Mouse (Mus musculus): ENCODE measurements at regions not wholly inside any gene's neighbourhood (a gene's known extent, or its start where the extent isn't known, plus 50 kb on each side); places are given as distances from the start of the nearest gene placed in this dataset.

- peak overlapping the region; percentile 48 for H3K4me2 ChIP-seq (ENCODE audit: insufficient read depth, low read depth, poor library complexity, severe bottlenecking)
- dilution Hi-C loops (cut with MboI; ENCODE audit: extremely low pct_ligation_motif_present, extremely low pct_unique_long_range_greater_than_20kb, low sequenced_read_pairs) (no loop called here), in situ Hi-C loops (cut with MboI; ENCODE audit: low pct_ligation_motif_present, low pct_unique_long_range_greater_than_20kb, low sequenced_read_pairs) (loop anchor here (10.0 to 25.0 kb wide), 2 partner anchors 214 to 368 kb away; partner anchors contain the start of gene Hdac7)
- peak overlapping the region; percentile 56 for H3K27ac ChIP-seq (ENCODE audit: insufficient read depth, low read depth)
- H3K79me2 ChIP-seq (replicated peaks; ENCODE audit: control insufficient read depth, extremely low read depth, insufficient read depth, poor library complexity, severe bottlenecking): no peaks in the 10 kb centered on the region
- H3K36me3 ChIP-seq (replicated peaks in 1 of 2; ENCODE audit: control insufficient read depth in 1 of 2, insufficient read depth in 1 of 2, low read length in 1 of 2): no peaks in the 10 kb centered on the region
- H3K4me3 ChIP-seq (replicated peaks in 1 of 3; ENCODE audit: low read depth in 2 of 3, low read length in 2 of 3, poor library complexity in 1 of 3): peak overlapping the region; percentile 1 to 52 (median 9)
- peak overlapping the region; percentile 28; the same call in 1 of the 2 replicates for H3K9ac ChIP-seq (ENCODE audit: insufficient read depth, low read depth)
- peaks cover 11 to 69% of the 10 kb centered on the region in 2 experiments for H3K4me1 ChIP-seq (ENCODE audit: control insufficient read depth in 1 of 2, insufficient read depth in 2 of 2)
- no peaks in the 10 kb centered on the region for H3K27me3 ChIP-seq (replicated peaks)
- DNase-seq (ENCODE audit: extremely low read depth): peak; percentile 86
- TF ChIP-seq MYC (IDR thresholded peaks at IDR 0.05; ENCODE audit: low read depth, low read length): no peak; the same call in 1 of the 2 replicates
- no peak for TF ChIP-seq ZKSCAN1 (IDR thresholded peaks at IDR 0.05; ENCODE audit: borderline replicate concordance, low read depth, low read length)
- 0 out of 2 replicates have a peak, but pooled peaks have one; percentile 55 for TF ChIP-seq TBP (conservative IDR thresholded peaks at IDR 0.05; ENCODE audit: low read depth, low read length)
- TF ChIP-seq SIN3A (IDR thresholded peaks at IDR 0.05; ENCODE audit: low read length): peak; percentile 44; the same call in 1 of the 2 replicates
- peak; percentile 57; the same call in 1 of the 2 replicates for TF ChIP-seq CHD1 (IDR thresholded peaks at IDR 0.05; ENCODE audit: low read depth, low read length)
- no peak for TF ChIP-seq BHLHE40 (IDR thresholded peaks at IDR 0.05; ENCODE audit: low read depth, low read length)
- peak; percentile 33; the same call in 1 of the 2 replicates for TF ChIP-seq TCF12 (IDR thresholded peaks at IDR 0.05; ENCODE audit: low read depth, low read length)
- TF ChIP-seq MAX (IDR thresholded peaks at IDR 0.05; ENCODE audit: low read length): peak; percentile 74
- TF ChIP-seq USF2 (conservative IDR thresholded peaks at IDR 0.05; ENCODE audit: low read depth, low read length): peak; percentile 32
- peak; percentile 29; the same call in 1 of the 2 replicates for TF ChIP-seq ETS1 (conservative IDR thresholded peaks at IDR 0.05; ENCODE audit: low read depth, low read length)
- TF ChIP-seq CTCF (conservative IDR thresholded peaks at IDR 0.05 in 1 of 2, IDR thresholded peaks at IDR 0.05 in 1 of 2; ENCODE audit: low read depth in 2 of 2, low read length in 2 of 2): no peak
- TF ChIP-seq MXI1 (IDR thresholded peaks at IDR 0.05; ENCODE audit: low read depth, low read length): peak; percentile 67
- no peak for TF ChIP-seq ZC3H11A (IDR thresholded peaks at IDR 0.05; ENCODE audit: low read depth, low read length)
- TF ChIP-seq JUN (IDR thresholded peaks at IDR 0.05; ENCODE audit: insufficient read depth, low read depth, low read length): no peak
- 0 out of 2 replicates have a peak, but pooled peaks have one; percentile 2 for TF ChIP-seq ZMIZ1 (IDR thresholded peaks at IDR 0.05; ENCODE audit: low read depth, low read length)
- peak; percentile 54 for TF ChIP-seq POLR2A (IDR thresholded peaks at IDR 0.05; ENCODE audit: low read depth, low read length)
- no peaks in the 10 kb centered on the region for H3K9me3 ChIP-seq (replicated peaks; ENCODE audit: low read length)
These were observed 221.9 kb upstream of the Amigo2 start for GRCm38 (mm10) chr15:97468732-97469683.

GRCm38 (mm10) chr15:97467781-97468485, 220.8 kb upstream of the Amigo2 start:
- Histone ChIP-seq H3K79me2 (replicated peaks; ENCODE audit: control insufficient read depth, extremely low read depth, insufficient read depth, poor library complexity, severe bottlenecking) (no peaks in the 10 kb centered on the region), H3K27me3 (replicated peaks) (no peaks in the 10 kb centered on the region), H3K4me1 (ENCODE audit: control insufficient read depth in 1 of 2, insufficient read depth in 2 of 2) (peaks cover 11 to 76% of the 10 kb centered on the region in 2 experiments), H3K4me2 (ENCODE audit: insufficient read depth, low read depth, poor library complexity, severe bottlenecking) (no peak overlapping the region), H3K36me3 (replicated peaks in 1 of 2; ENCODE audit: control insufficient read depth in 1 of 2, insufficient read depth in 1 of 2, low read length in 1 of 2) (no peaks in the 10 kb centered on the region), H3K4me3 (replicated peaks in 1 of 3; ENCODE audit: low read depth in 2 of 3, low read length in 2 of 3, poor library complexity in 1 of 3) (no peak overlapping the region), H3K9me3 (replicated peaks; ENCODE audit: low read length) (no peaks in the 10 kb centered on the region), H3K9ac (ENCODE audit: insufficient read depth, low read depth) (no peak overlapping the region), H3K27ac (ENCODE audit: insufficient read depth, low read depth) (no peak overlapping the region)
- no peak for DNase-seq (ENCODE audit: extremely low read depth)
- dilution Hi-C loops (cut with MboI; ENCODE audit: extremely low pct_ligation_motif_present, extremely low pct_unique_long_range_greater_than_20kb, low sequenced_read_pairs) (no loop called here), in situ Hi-C loops (cut with MboI; ENCODE audit: low pct_ligation_motif_present, low pct_unique_long_range_greater_than_20kb, low sequenced_read_pairs) (loop anchor here (10.0 to 25.0 kb wide), 2 partner anchors 213 to 369 kb away; partner anchors contain the start of gene Hdac7)
- no peak for TF ChIP-seq ETS1 (conservative IDR thresholded peaks at IDR 0.05; ENCODE audit: low read depth, low read length)
- no peak for TF ChIP-seq EP300 (IDR thresholded peaks at IDR 0.05; ENCODE audit: low read length)
- TF ChIP-seq KAT2A (IDR thresholded peaks at IDR 0.05; ENCODE audit: insufficient replicate concordance, low read length): no peak
- TF ChIP-seq RAD21 (IDR thresholded peaks at IDR 0.05; ENCODE audit: low read depth, low read length): no peak
- TF ChIP-seq MAFK (IDR thresholded peaks at IDR 0.05; ENCODE audit: insufficient replicate concordance, low read length): no peak
- TF ChIP-seq NRF1 (IDR thresholded peaks at IDR 0.05; ENCODE audit: low read depth, low read length): no peak
- TF ChIP-seq IRF4 (IDR thresholded peaks at IDR 0.05; ENCODE audit: low read depth, low read length): no peak
- TF ChIP-seq MAZ (IDR thresholded peaks at IDR 0.05; ENCODE audit: low read depth, low read length): no peak
- TF ChIP-seq HCFC1 (IDR thresholded peaks at IDR 0.05; ENCODE audit: low read depth, low read length): no peak
- TF ChIP-seq CHD1 (IDR thresholded peaks at IDR 0.05; ENCODE audit: low read depth, low read length): no peak
- no peak for TF ChIP-seq PAX5 (IDR thresholded peaks at IDR 0.05; ENCODE audit: low read length)
- TF ChIP-seq BHLHE40 (IDR thresholded peaks at IDR 0.05; ENCODE audit: low read depth, low read length): no peak
- no peak for TF ChIP-seq CHD2 (IDR thresholded peaks at IDR 0.05; ENCODE audit: low read length)
- TF ChIP-seq SMC3 (IDR thresholded peaks at IDR 0.05; ENCODE audit: low read depth, low read length): no peak
- TF ChIP-seq E2F4 (IDR thresholded peaks at IDR 0.05; ENCODE audit: insufficient replicate concordance, low read depth, low read length): no peak
- no peak for TF ChIP-seq UBTF (IDR thresholded peaks at IDR 0.05; ENCODE audit: low read depth, low read length)
- no peak for TF ChIP-seq MXI1 (IDR thresholded peaks at IDR 0.05; ENCODE audit: low read depth, low read length)
